Mouse (Mus musculus) forebrain, embryonic 16.5 days (tissue): ENCODE measurements around the gene Gm28729. TPM values are rescaled to one million over a fixed set of nuclear protein-coding genes. Genes with fewer than 3 reads are reported as not detected.
"Not testable (repeated sequence)": the region's sequence is repeated elsewhere in the genome, so short reads cannot be mapped to it uniquely, and the experiment has no call there.

ENCODE experiments used
- ATAC-seq: fragments of 200-750 bp; cut with Nextera tagmentation; 2 replicates; pipeline ENCODE4 v1.8.0; 2017; ENCODE audit warnings: mild to moderate bottlenecking, moderate library complexity
- H3K27ac ChIP-seq: fragments of 300-500 bp; sonication (generic); 2 replicates; pipeline ENCODE4 v1.5.1; 2014; ENCODE audit warnings: low read length, control low read depth
- H3K27me3 ChIP-seq: fragments of 300-500 bp; sonication (generic); replicated peaks from 2 replicates; pipeline ENCODE4 v1.6.1; 2014; ENCODE audit warnings: low read length; ENCODE audit not compliant: control insufficient read depth, insufficient read depth
- H3K36me3 ChIP-seq: fragments of 300-500 bp; sonication (generic); 2 replicates; pipeline ENCODE4 v1.6.1; 2014; ENCODE audit not compliant: control insufficient read depth, insufficient read depth
- H3K4me1 ChIP-seq: fragments of 300-500 bp; sonication (generic); replicated peaks from 2 replicates; pipeline ENCODE4 v1.6.1; 2014; ENCODE audit warnings: low read length; ENCODE audit not compliant: control insufficient read depth, insufficient read depth
- H3K4me2 ChIP-seq: fragments of 300-500 bp; sonication (generic); 2 replicates; pipeline ENCODE4 v1.6.1; 2014; ENCODE audit warnings: mild to moderate bottlenecking, low read length, control low read depth
- H3K4me3 ChIP-seq: fragments of 300-500 bp; sonication (generic); replicated peaks from 2 replicates; pipeline ENCODE4 v1.5.1; 2014; ENCODE audit warnings: mild to moderate bottlenecking, low read length, control low read depth
- H3K9ac ChIP-seq: fragments of 300-500 bp; sonication (generic); replicated peaks from 2 replicates; pipeline ENCODE4 v1.6.1; 2014; ENCODE audit warnings: low read depth, low read length, control low read depth
- H3K9me3 ChIP-seq: fragments of 300-500 bp; sonication (generic); 2 replicates; pipeline ENCODE4 v1.6.1; 2016; ENCODE audit warnings: low read length; ENCODE audit not compliant: control insufficient read depth
- WGBS: fragments of 180-500 bp; shearing (Covaris S2); extraction: QIAGEN DNeasy Blood & Tissue Kit; methylation state at CpG from one replicate; pipeline ENCODE4 v1.1.7; 2014; 5-methylcytosine and 5-hydroxymethylcytosine counted together
- polyA plus RNA-seq: library from polyadenylated mRNA; unstranded; fragments of >200 nt; fragmentation: Nextera tagmentation; extraction: Ambion mirVana; gene quantifications from 2 replicates; pipeline ENCODE4 v1.2.1, GENCODE M21; 2015

Gene Gm28729
- polyA plus RNA-seq, 1 experiment from 2014 or later: 0.24 TPM

GRCm38 (mm10) chr9:96483028-96483427 lies 42.0 kb downstream of the Gm28729 start:
- H3K27me3 ChIP-seq: no peaks in the 10 kb centered on the region
- no peak overlapping the region for H3K4me2 ChIP-seq
- H3K27ac ChIP-seq: no peak overlapping the region
- no peaks in the 10 kb centered on the region for H3K36me3 ChIP-seq
- no peak overlapping the region for H3K4me3 ChIP-seq
- no peak for ATAC-seq
- WGBS: 71% methylated on average over 3 of the region's 3 CpGs
- no peak overlapping the region for H3K9ac ChIP-seq
- H3K9me3 ChIP-seq: no peaks in the 10 kb centered on the region
- no peaks in the 10 kb centered on the region for H3K4me1 ChIP-seq

- no peaks in the 10 kb centered on the region for H3K9me3 ChIP-seq
- H3K9ac ChIP-seq: peak within 1 kb of the TSS; percentile 79
- ATAC-seq: peak; percentile 99
- no peaks in the 10 kb centered on the region for H3K27me3 ChIP-seq
- peak within 1 kb of the TSS; percentile 92 for H3K4me2 ChIP-seq
- H3K36me3 ChIP-seq: no peaks in the 10 kb centered on the region
- peak within 1 kb of the TSS; percentile 86 for H3K4me3 ChIP-seq
- peak within 1 kb of the TSS; percentile 75 for H3K27ac ChIP-seq
- peaks cover 15% of the 10 kb centered on the region for H3K4me1 ChIP-seq
- under 1% methylated on average over 71 of the region's 74 CpGs for WGBS
These were observed 46.8 kb downstream of the Gm28729 start, which contains the start of gene Rnf7 for GRCm38 (mm10) chr9:96478071-96478888. Gene Rnf7, minus strand, starts transcription at chr9:96478675.

- no peak for ATAC-seq
These were observed 52.7 kb downstream of the Gm28729 start for GRCm38 (mm10) chr9:96472356-96472755.

GRCm38 (mm10) chr9:96471681-96472080 lies 53.4 kb downstream of the Gm28729 start:
- not testable (repeated sequence) for H3K27ac ChIP-seq, H3K4me2 ChIP-seq, H3K27me3 ChIP-seq, H3K9me3 ChIP-seq, H3K4me3 ChIP-seq, ATAC-seq, H3K36me3 ChIP-seq, H3K4me1 ChIP-seq, H3K9ac ChIP-seq
- 68% methylated on average over 4 of the region's 4 CpGs for WGBS

More at GRCm38 (mm10) chr9:96472356-96472755, 52.7 kb downstream of the Gm28729 start:
- 79% methylated on average over 3 of the region's 3 CpGs for WGBS
- Histone ChIP-seq H3K27me3 (no peaks in the 10 kb centered on the region), H3K36me3 (peaks cover 4% of the 10 kb centered on the region; the same call in 1 of the 2 replicates), H3K9me3 (no peaks in the 10 kb centered on the region), H3K27ac (no peak overlapping the region), H3K9ac (no peak overlapping the region), H3K4me3 (no peak overlapping the region), H3K4me2 (no peak overlapping the region), H3K4me1 (peaks cover 11% of the 10 kb centered on the region)

GRCm38 (mm10) chr9:96470266-96470974 lies 54.6 kb downstream of the Gm28729 start:
- Histone ChIP-seq H3K27ac (no peak overlapping the region), H3K36me3 (peaks cover 4% of the 10 kb centered on the region; the same call in 1 of the 2 replicates), H3K9me3 (no peaks in the 10 kb centered on the region), H3K4me2 (no peak overlapping the region), H3K4me1 (no peaks in the 10 kb centered on the region), H3K27me3 (no peaks in the 10 kb centered on the region), H3K4me3 (no peak overlapping the region), H3K9ac (no peak overlapping the region)
- 93% methylated on average over 8 of the region's 8 CpGs for WGBS
- ATAC-seq: no peak

GRCm38 (mm10) chr9:96469556-96470265 lies 55.4 kb downstream of the Gm28729 start:
- WGBS: 75% methylated on average over 8 of the region's 8 CpGs
- Histone ChIP-seq H3K9me3 (no peaks in the 10 kb centered on the region), H3K27me3 (no peaks in the 10 kb centered on the region), H3K27ac (no peak overlapping the region), H3K4me1 (no peaks in the 10 kb centered on the region), H3K36me3 (peaks cover 6% of the 10 kb centered on the region; the same call in 1 of the 2 replicates), H3K4me2 (no peak overlapping the region), H3K4me3 (no peak overlapping the region), H3K9ac (no peak overlapping the region)
- ATAC-seq: no peak

- 69% methylated on average over 10 of the region's 10 CpGs for WGBS
These were observed 61.4 kb downstream of the Gm28729 start for GRCm38 (mm10) chr9:96463708-96464107.

GRCm38 (mm10) chr9:96461607-96462006 lies 63.5 kb downstream of the Gm28729 start:
- H3K27me3 ChIP-seq: no peaks in the 10 kb centered on the region
- no peak overlapping the region for H3K27ac ChIP-seq
- no peak for ATAC-seq
- 59% methylated on average over 1 of the region's 1 CpGs for WGBS
- no peak overlapping the region for H3K4me2 ChIP-seq
- no peaks in the 10 kb centered on the region for H3K9me3 ChIP-seq
- no peak overlapping the region for H3K4me3 ChIP-seq
- 0 out of 2 replicates have a peak, but pooled peaks cover 2% of the 10 kb centered on the region for H3K36me3 ChIP-seq
- H3K4me1 ChIP-seq: no peaks in the 10 kb centered on the region
- H3K9ac ChIP-seq: no peak overlapping the region

More at GRCm38 (mm10) chr9:96463708-96464107, 61.4 kb downstream of the Gm28729 start:
- H3K9ac ChIP-seq: no peak overlapping the region
- H3K27me3 ChIP-seq: no peaks in the 10 kb centered on the region
- no peaks in the 10 kb centered on the region for H3K9me3 ChIP-seq
- H3K4me2 ChIP-seq: no peak overlapping the region
- 0 out of 2 replicates have a peak, but pooled peaks cover 2% of the 10 kb centered on the region for H3K36me3 ChIP-seq
- no peaks in the 10 kb centered on the region for H3K4me1 ChIP-seq
- no peak for ATAC-seq
- no peak overlapping the region for H3K4me3 ChIP-seq
- H3K27ac ChIP-seq: no peak overlapping the region
